Mouse (Mus musculus) induced T-regulatory cell, adult 2 months (primary cell): ENCODE results near the gene Xylt1.

Source experiments
- DNase-seq: peaks from one replicate; pipeline ENCODE4 v3.0.0-alpha.2; 2012; ENCODE audit warnings: low read depth

The Xylt1 gene

GRCm38 (mm10) chr7:117516896-117517295 is 136.1 kb downstream of the Xylt1 start:
- DNase-seq = no peak

- DNase-seq = peak; percentile 23
These were observed 140.6 kb downstream of the Xylt1 start for GRCm38 (mm10) chr7:117521369-117521768.

- DNase-seq = no peak
These were observed 141.4 kb downstream of the Xylt1 start for GRCm38 (mm10) chr7:117522092-117522635.

GRCm38 (mm10) chr7:117524430-117525214 is 143.8 kb downstream of the Xylt1 start:
- no peak for DNase-seq

GRCm38 (mm10) chr7:117525678-117526077 is 144.9 kb downstream of the Xylt1 start:
- no peak for DNase-seq

GRCm38 (mm10) chr7:117526570-117526969 is 145.8 kb downstream of the Xylt1 start:
- DNase-seq = no peak

- DNase-seq = no peak
These were observed 149.2 kb downstream of the Xylt1 start for GRCm38 (mm10) chr7:117529787-117530655.

GRCm38 (mm10) chr7:117532651-117533050 is 151.9 kb downstream of the Xylt1 start:
- no peak for DNase-seq

- DNase-seq = no peak
These were observed 152.4 kb downstream of the Xylt1 start for GRCm38 (mm10) chr7:117533164-117533563.

- no peak for DNase-seq
These were observed 159.2 kb downstream of the Xylt1 start for GRCm38 (mm10) chr7:117539931-117540330.

- DNase-seq = no peak
These were observed 159.6 kb downstream of the Xylt1 start for GRCm38 (mm10) chr7:117540413-117540812.

GRCm38 (mm10) chr7:117541056-117541455 is 160.3 kb downstream of the Xylt1 start:
- no peak for DNase-seq

GRCm38 (mm10) chr7:117541681-117542080 is 160.9 kb downstream of the Xylt1 start:
- no peak for DNase-seq

- no peak for DNase-seq
These were observed 162.3 kb downstream of the Xylt1 start for GRCm38 (mm10) chr7:117543041-117543440.

GRCm38 (mm10) chr7:117544126-117544525 is 163.3 kb downstream of the Xylt1 start:
- no peak for DNase-seq

- DNase-seq = no peak
These were observed 167.5 kb downstream of the Xylt1 start for GRCm38 (mm10) chr7:117548301-117548700.

GRCm38 (mm10) chr7:117550916-117551549 is 170.3 kb downstream of the Xylt1 start:
- DNase-seq = no peak

- DNase-seq = no peak
These were observed 172.4 kb downstream of the Xylt1 start for GRCm38 (mm10) chr7:117553228-117553627.

- no peak for DNase-seq
These were observed 175.0 kb downstream of the Xylt1 start for GRCm38 (mm10) chr7:117555735-117556134.

GRCm38 (mm10) chr7:117558166-117558565 is 177.4 kb downstream of the Xylt1 start:
- no peak for DNase-seq

- DNase-seq = no peak
These were observed 178.3 kb downstream of the Xylt1 start for GRCm38 (mm10) chr7:117559051-117559450.

- no peak for DNase-seq
These were observed 183.2 kb downstream of the Xylt1 start for GRCm38 (mm10) chr7:117563939-117564499.
